Mouse (Mus musculus) megakaryocyte, embryonic 14.5 days (primary cell): ENCODE measurements around the gene Dcaf11.

ENCODE experiments used
- FLI1 ChIP-seq: IDR thresholded peaks from 2 replicates; pipeline ENCODE4 v1.6.1; 2012; ENCODE audit warnings: low read length, inconsistent platforms, mixed read lengths
- GATA1 ChIP-seq: IDR thresholded peaks from 3 replicates; pipeline ENCODE4 v1.6.1; 2012; ENCODE audit warnings: mixed read lengths, low read length, inconsistent platforms, borderline replicate concordance

DNA sequence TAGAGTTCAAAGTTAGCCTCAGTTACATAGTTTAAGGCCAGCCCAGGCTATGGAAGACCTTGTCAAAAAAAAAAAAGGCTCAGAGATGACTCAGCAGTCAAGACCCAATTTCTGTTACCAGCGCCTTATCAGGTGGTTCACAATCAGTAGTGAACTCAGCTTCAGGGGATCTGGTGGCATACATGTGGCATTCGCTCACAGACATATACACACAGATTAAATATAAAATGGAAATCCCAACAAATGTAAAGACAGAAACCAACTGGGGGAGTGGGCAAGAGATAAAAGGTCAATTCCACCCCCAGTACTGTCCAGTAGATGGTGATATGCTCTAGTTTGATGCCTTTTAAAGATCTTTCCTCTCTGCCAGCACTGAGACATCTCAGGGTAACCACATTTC, 26.3 kb downstream of the Dcaf11 start:
- no peak for TF ChIP-seq FLI1
- TF ChIP-seq GATA1: no peak
